Mouse (Mus musculus) heart, adult 18-20 months (tissue): ENCODE results near the gene Zhx3. TPM values are rescaled to one million over a fixed set of nuclear protein-coding genes. Genes with fewer than 3 reads are reported as not detected.

Experiments
- DNase-seq, 2 experiments: peaks; one replicate each; pipeline ENCODE4 v3.0.0; 2021 to 2022; ENCODE audit warnings: mixed read lengths in 1 of 2
- long read RNA-seq, 2 experiments: library from polyadenylated mRNA; stranded (forward); transcript quantifications; one replicate each; pipeline ENCODE4 v2.0.0; 2021
- total RNA-seq, 2 experiments: library from RNA; stranded (reverse); gene quantifications; 2 replicates each; pipeline ENCODE4 v1.2.3; 2021

Gene Zhx3
- total RNA-seq, result 10 to 100 TPM; 34.5 to 39.3 TPM
- long read RNA-seq, experiment 1, partial matches to known transcripts, result 1 of 6 reads
- long read RNA-seq, experiment 1, other reads (novel, unspliced or antisense), result 5 of 6 reads
- long read RNA-seq, experiment 2, full-length matches to known transcripts, result 1 of 13 reads
- long read RNA-seq, experiment 2, partial matches to known transcripts, result 1 of 13 reads
- long read RNA-seq, experiment 2, other reads (novel, unspliced or antisense), result 11 of 13 reads

GRCm38 (mm10) chr2:160872890-160873382 lies at the start of gene Zhx3:
Gene Zhx3, minus strand, starts transcription at chr2:160872998.
- peak; percentile 96 to 97 for DNase-seq

- DNase-seq, result no peak
Measured at GRCm38 (mm10) chr2:160921285-160921684, 48.5 kb upstream of the Zhx3 start.

GRCm38 (mm10) chr2:160918930-160919215 lies 46.1 kb upstream of the Zhx3 start:
- no peak for DNase-seq

GRCm38 (mm10) chr2:160918154-160918929 lies 45.5 kb upstream of the Zhx3 start:
- no peak for DNase-seq

GRCm38 (mm10) chr2:160917313-160917712 lies 44.5 kb upstream of the Zhx3 start:
- DNase-seq, result no peak

- DNase-seq, result no peak
Measured at GRCm38 (mm10) chr2:160916714-160917113, 43.9 kb upstream of the Zhx3 start.

GRCm38 (mm10) chr2:160915821-160916610 lies 43.2 kb upstream of the Zhx3 start:
- no peak for DNase-seq

GRCm38 (mm10) chr2:160914656-160915055 lies 41.9 kb upstream of the Zhx3 start:
- DNase-seq, result no peak

GRCm38 (mm10) chr2:160912231-160912671 lies 39.5 kb upstream of the Zhx3 start, which contains the start of gene Emilin3:
Gene Emilin3, minus strand, starts transcription at chr2:160912328.
- no peak for DNase-seq

GRCm38 (mm10) chr2:160911558-160912201 lies 38.9 kb upstream of the Zhx3 start:
- peak; percentile 14 to 32 for DNase-seq

GRCm38 (mm10) chr2:160910633-160911032 lies 37.8 kb upstream of the Zhx3 start:
- peak in 1 of 2 experiments; percentile 46 for DNase-seq

- no peak for DNase-seq
Measured at GRCm38 (mm10) chr2:160908607-160909006, 35.8 kb upstream of the Zhx3 start.

- no peak for DNase-seq
Measured at GRCm38 (mm10) chr2:160906101-160906500, 33.3 kb upstream of the Zhx3 start.

GRCm38 (mm10) chr2:160905301-160905700 lies 32.5 kb upstream of the Zhx3 start:
- DNase-seq, result no peak

GRCm38 (mm10) chr2:160901656-160902412 lies 29.0 kb upstream of the Zhx3 start:
- DNase-seq, result peak in 1 of 2 experiments; percentile 33

GRCm38 (mm10) chr2:160891697-160892096 lies 18.9 kb upstream of the Zhx3 start:
- no peak for DNase-seq

GRCm38 (mm10) chr2:160891045-160891444 lies 18.2 kb upstream of the Zhx3 start:
- no peak for DNase-seq

- no peak for DNase-seq
Measured at GRCm38 (mm10) chr2:160887859-160888258, 15.1 kb upstream of the Zhx3 start.

GRCm38 (mm10) chr2:160887284-160887683 lies 14.5 kb upstream of the Zhx3 start:
- peak; percentile 80 to 92 for DNase-seq

GRCm38 (mm10) chr2:160886221-160886620 lies 13.4 kb upstream of the Zhx3 start:
- no peak for DNase-seq

GRCm38 (mm10) chr2:160884830-160885229 lies 12.0 kb upstream of the Zhx3 start:
- DNase-seq, result peak; percentile 49 to 79
